Mouse (Mus musculus) lung, embryonic 16.5 days (tissue): ENCODE measurements around the gene Ano1. TPM values are rescaled to one million over a fixed set of nuclear protein-coding genes. Genes with fewer than 3 reads are reported as not detected.

Experiments
- ATAC-seq: fragments of 200-750 bp; cut with Nextera tagmentation; 2 replicates; pipeline ENCODE4 v1.8.0; 2017; ENCODE audit warnings: low read depth, mild to moderate bottlenecking, moderate library complexity
- H3K27ac ChIP-seq: fragments of 300-500 bp; sonication (generic); 2 replicates; pipeline ENCODE4 v1.5.1; 2014; ENCODE audit warnings: mild to moderate bottlenecking, control low read depth, low read length
- H3K27me3 ChIP-seq: fragments of 300-500 bp; sonication (generic); 2 replicates; pipeline ENCODE4 v1.6.1; 2014; ENCODE audit warnings: low read depth, low read length, mixed read lengths; ENCODE audit not compliant: control insufficient read depth, insufficient read depth
- H3K36me3 ChIP-seq: fragments of 300-500 bp; sonication (generic); 2 replicates; pipeline ENCODE4 v1.6.1; 2014; ENCODE audit warnings: low read length; ENCODE audit not compliant: control insufficient read depth, insufficient read depth
- H3K4me1 ChIP-seq: fragments of 300-500 bp; sonication (generic); replicated peaks from 2 replicates; pipeline ENCODE4 v1.6.1; 2014; ENCODE audit warnings: low read length, mixed read lengths; ENCODE audit not compliant: control insufficient read depth, insufficient read depth
- H3K4me2 ChIP-seq: fragments of 300-500 bp; sonication (generic); 2 replicates; pipeline ENCODE4 v1.6.1; 2014; ENCODE audit warnings: low read depth, low read length, control low read depth
- H3K4me3 ChIP-seq: fragments of 300-500 bp; sonication (generic); 2 replicates; pipeline ENCODE4 v1.5.1; 2014; ENCODE audit warnings: mild to moderate bottlenecking, low read length, control low read depth
- H3K9ac ChIP-seq: fragments of 300-500 bp; sonication (generic); 2 replicates; pipeline ENCODE4 v1.6.1; 2014; ENCODE audit warnings: low read length, control low read depth
- H3K9me3 ChIP-seq: fragments of 300-500 bp; sonication (generic); 2 replicates; pipeline ENCODE4 v1.6.1; 2016; ENCODE audit warnings: low read length; ENCODE audit not compliant: control insufficient read depth
- WGBS: fragments of 180-500 bp; shearing (Covaris S2); extraction: QIAGEN DNeasy Blood & Tissue Kit; methylation state at CpG from one replicate; pipeline ENCODE4 v1.1.7; 2014; 5-methylcytosine and 5-hydroxymethylcytosine counted together
- polyA plus RNA-seq: library from polyadenylated mRNA; unstranded; fragments of >200 nt; fragmentation: Nextera tagmentation; extraction: Ambion mirVana; gene quantifications from 2 replicates; pipeline ENCODE4 v1.2.1, GENCODE M21; 2015

Ano1 gene
- polyA plus RNA-seq, 1 experiment from 2014 or later, result 111 TPM

DNA sequence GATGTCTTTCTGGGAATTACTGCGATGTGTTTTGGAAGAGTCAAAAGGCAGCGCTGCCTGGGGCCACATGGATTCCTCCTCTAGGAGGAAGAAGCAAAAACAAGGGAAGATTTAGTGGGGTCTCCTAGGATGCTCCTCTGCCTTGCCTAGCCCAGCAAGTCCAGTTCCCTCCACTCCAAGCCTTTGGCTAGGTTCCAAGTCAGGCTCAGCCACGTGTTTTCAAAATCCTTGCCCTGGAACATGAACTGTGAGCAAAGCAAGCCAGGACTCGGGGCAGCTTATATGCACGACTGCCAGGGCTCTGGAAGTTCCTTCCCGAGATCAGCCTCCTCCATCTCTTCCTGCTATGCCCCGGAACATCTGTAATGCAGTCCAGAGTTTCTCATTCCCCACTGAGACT is 62.6 kb downstream of the Ano1 start:
- H3K9me3 ChIP-seq, result no peaks in the 10 kb centered on the region
- WGBS, result 27% methylated on average over 7 of the region's 7 CpGs
- ATAC-seq, result 0 out of 2 replicates have a peak, but pooled peaks have one; percentile 10

DNA sequence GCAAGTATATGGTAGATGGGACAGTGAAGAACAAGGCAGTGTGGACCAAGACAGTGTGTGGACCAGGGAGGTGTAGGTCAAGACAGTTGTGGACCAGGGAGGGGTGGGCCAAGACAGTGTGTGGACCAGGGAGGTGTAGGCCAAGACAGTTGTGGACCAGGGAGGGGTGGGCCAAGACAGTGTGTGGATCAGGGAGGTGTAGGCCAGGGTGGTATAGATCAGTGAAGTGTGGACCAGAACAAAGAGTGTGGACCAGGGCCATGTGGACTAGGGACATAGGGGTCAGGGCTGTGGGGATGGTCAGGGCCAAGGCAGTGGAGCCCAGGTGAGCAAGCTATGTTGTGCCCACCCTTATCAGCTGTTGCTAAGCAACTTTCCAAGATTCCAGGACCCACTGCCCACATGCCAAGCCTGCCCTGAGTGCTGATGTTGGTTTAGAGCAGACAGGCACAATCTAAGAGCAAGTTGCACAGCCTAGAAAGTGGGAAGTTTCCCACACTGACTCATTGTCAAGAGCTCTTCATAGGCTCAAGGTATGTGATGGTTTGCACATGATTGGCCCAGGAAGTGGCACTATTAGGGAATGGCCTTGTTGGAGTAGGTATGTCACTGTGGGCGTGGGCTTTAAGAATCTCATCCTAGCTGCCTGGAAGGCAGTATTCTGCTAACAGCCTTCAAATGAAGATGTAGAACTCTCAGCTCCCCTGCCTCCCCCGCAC is 64.0 kb downstream of the Ano1 start:
- WGBS, result 75% methylated on average over 2 of the region's 2 CpGs
- Histone ChIP-seq H3K4me3 (no peak overlapping the region), H3K27ac (no peak overlapping the region), H3K9me3 (no peaks in the 10 kb centered on the region), H3K9ac (no peak overlapping the region), H3K4me1 (peaks cover 18% of the 10 kb centered on the region), H3K36me3 (no peaks in the 10 kb centered on the region), H3K4me2 (no peak overlapping the region), H3K27me3 (no peaks in the 10 kb centered on the region)
- ATAC-seq, result peak; percentile 71

More for the DNA sequence above, 62.6 kb downstream of the Ano1 start:
- peak overlapping the region; percentile 65 for H3K27ac ChIP-seq
- H3K4me1 ChIP-seq, result peaks cover 18% of the 10 kb centered on the region
- H3K27me3 ChIP-seq, result no peaks in the 10 kb centered on the region
- no peak overlapping the region for H3K4me2 ChIP-seq
- H3K36me3 ChIP-seq, result no peaks in the 10 kb centered on the region
- H3K9ac ChIP-seq, result no peak overlapping the region
- H3K4me3 ChIP-seq, result no peak overlapping the region

DNA sequence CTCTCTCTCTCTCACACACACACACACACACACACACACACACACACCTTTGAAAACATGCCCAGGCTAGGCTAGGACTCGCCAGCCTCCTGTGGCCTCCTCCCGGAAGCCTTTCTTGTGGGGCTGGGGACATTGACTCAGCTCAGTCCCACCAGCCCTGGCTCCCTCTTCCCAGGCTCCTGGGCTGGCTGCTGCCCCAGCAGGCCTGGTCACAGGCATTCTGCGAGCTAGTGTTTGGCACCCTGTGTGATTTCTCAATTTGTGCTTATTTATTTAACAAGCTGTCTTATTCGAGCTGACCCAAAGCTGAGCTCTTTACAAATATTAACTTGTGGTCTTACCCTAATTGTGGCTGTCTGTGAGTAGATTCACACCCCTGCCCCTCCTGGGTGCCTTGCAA is 66.8 kb downstream of the Ano1 start:
- WGBS, result 38% methylated on average over 4 of the region's 4 CpGs
- no peaks in the 10 kb centered on the region for H3K27me3 ChIP-seq
- no peaks in the 10 kb centered on the region for H3K36me3 ChIP-seq
- H3K9ac ChIP-seq, result no peak overlapping the region
- peaks cover 15% of the 10 kb centered on the region for H3K4me1 ChIP-seq
- no peak overlapping the region for H3K27ac ChIP-seq
- no peak overlapping the region for H3K4me2 ChIP-seq
- no peak for ATAC-seq
- H3K9me3 ChIP-seq, result no peaks in the 10 kb centered on the region
- no peak overlapping the region for H3K4me3 ChIP-seq

DNA sequence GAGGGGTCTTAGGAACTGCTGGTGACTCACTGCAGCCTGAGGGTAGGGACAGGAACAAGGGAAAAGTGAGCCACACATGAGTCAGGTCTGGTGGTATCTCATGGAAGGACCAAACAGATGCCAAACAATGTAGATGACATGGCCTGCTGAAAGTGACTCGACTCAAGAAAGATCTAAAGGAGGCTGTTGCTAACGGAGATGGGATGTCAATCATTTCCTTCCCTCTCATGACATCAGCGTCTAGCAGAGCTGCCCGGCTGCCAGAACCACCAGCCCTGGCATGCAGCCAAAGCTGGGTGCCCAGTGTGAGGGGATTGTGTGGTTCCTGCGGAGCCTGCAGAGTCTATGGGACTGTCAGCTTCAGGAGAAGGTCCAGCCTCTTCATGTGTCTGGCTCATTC is 67.3 kb downstream of the Ano1 start:
- WGBS, result 16% methylated on average over 5 of the region's 5 CpGs
- peak; percentile 49 for ATAC-seq
- peaks cover 15% of the 10 kb centered on the region for H3K4me1 ChIP-seq

DNA sequence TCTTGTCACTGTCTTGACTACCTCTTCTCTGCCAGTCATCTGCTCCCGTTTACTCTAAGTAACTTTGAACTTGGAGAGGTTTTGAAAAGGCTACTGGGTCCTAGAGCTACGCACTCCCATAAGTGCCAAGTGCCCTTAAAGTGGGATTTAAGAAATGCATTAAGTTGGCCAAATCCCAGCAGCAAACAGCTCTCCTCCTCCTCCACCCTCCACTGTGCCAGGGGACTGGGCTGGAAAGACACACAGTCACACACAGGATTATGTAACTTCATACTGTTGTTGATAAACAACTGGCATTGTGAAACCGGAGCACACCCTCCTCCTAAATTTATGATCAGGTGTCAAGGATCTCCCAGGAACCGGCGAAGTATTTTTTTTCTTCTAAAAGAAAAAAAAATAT is 71.7 kb downstream of the Ano1 start:
- Histone ChIP-seq H3K27me3 (peaks cover 2% of the 10 kb centered on the region; the same call in 1 of the 2 replicates), H3K9ac (no peak overlapping the region), H3K27ac (peak overlapping the region; percentile 79), H3K36me3 (no peaks in the 10 kb centered on the region), H3K4me1 (peaks cover 13% of the 10 kb centered on the region), H3K4me3 (no peak overlapping the region), H3K4me2 (no peak overlapping the region), H3K9me3 (no peaks in the 10 kb centered on the region)
- 40% methylated on average over 5 of the region's 5 CpGs for WGBS
- ATAC-seq, result peak; percentile 59

More for the DNA sequence above, 67.3 kb downstream of the Ano1 start:
- Histone ChIP-seq H3K27ac (no peak overlapping the region), H3K9me3 (no peaks in the 10 kb centered on the region), H3K4me2 (no peak overlapping the region), H3K36me3 (no peaks in the 10 kb centered on the region), H3K27me3 (peaks cover 2% of the 10 kb centered on the region; the same call in 1 of the 2 replicates), H3K4me3 (no peak overlapping the region), H3K9ac (no peak overlapping the region)

DNA sequence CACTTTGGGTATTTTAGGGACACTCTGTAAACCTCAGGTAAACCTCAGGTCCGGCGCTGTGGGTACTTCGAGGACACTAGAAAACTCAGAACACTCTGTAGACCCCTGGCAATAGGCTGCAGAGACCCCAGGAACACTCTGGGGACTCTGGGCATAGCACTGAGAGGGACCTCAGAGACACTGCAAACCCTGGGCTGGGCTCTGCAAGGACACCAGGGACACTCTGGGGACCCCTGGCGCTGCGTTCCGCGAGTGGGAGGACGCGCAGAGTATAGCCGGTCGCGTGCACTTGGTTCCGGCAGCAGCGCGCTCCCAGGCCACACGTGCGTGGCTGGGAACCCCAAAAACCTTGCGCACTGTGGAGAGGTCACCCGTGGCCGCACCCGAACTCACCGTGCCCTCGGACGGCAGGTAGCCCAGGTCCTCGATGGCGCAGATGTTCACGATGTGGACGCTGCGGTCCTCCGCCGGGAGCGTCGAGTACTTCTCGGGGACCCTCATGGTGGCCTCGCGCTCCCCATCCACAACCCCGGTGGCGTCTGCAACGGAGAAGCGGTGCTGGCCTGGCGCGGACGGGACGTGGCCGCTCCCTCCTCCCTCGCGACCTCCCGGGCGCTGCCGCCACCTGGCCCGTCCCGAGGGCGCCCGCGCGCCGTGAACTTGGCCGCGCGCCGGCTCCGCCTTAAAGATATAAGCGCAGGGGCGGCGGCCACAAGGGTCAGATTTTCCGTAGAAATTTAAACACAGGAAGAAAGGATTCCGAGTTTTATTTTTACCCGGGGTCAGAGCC is 73.3 kb downstream of the Ano1 start:
- peaks cover 2% of the 10 kb centered on the region; the same call in 1 of the 2 replicates for H3K27me3 ChIP-seq
- peak; percentile 59 for ATAC-seq

DNA sequence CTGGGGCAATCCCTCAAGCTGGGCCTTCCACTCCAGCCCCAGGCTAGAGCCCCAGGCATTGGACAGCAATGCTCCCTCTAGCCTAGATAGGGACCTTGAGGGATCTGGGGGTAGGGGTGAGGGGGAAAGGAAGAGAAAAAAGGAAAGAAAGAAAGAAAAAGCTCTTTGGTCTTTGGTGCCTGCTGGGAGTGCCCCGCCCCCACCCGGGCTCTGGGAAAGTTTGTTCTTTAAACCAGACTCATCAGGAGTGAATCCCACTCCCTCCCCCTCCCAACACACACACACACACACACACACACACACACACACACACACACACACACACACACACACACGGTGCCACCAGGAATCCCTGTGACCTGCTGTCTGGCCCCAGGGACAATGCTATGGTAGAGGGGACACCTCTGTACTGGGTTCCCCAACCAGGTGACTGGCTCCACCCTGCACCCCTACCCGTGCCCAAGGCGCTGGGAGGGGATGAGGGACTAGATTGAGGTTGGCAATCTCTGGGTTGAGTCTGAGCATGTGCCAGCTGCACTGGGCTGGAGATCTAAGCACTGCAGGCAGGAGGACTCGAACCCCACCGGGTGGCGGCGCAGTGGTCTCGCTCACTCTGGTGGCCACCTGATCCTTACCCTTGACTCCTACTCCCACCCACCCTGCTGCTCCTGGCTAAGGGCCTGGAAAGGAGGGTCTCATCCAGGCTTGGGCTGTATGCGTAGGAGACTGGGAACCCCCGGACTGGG is 74.3 kb downstream of the Ano1 start:
- Histone ChIP-seq H3K4me2 (peak overlapping the region; percentile 76), H3K27me3 (peaks cover 2% of the 10 kb centered on the region; the same call in 1 of the 2 replicates), H3K4me3 (peak overlapping the region; percentile 59), H3K4me1 (peaks cover 12% of the 10 kb centered on the region), H3K27ac (no peak overlapping the region), H3K9ac (peak overlapping the region; percentile 77), H3K9me3 (no peaks in the 10 kb centered on the region), H3K36me3 (no peaks in the 10 kb centered on the region)
- WGBS, result 40% methylated on average over 12 of the region's 12 CpGs
- 0 out of 2 replicates have a peak, but pooled peaks have one; percentile 24 for ATAC-seq

More for the DNA sequence above, 73.3 kb downstream of the Ano1 start:
- H3K36me3 ChIP-seq, result no peaks in the 10 kb centered on the region
- no peaks in the 10 kb centered on the region for H3K9me3 ChIP-seq
- peak overlapping the region; percentile 71 for H3K27ac ChIP-seq
- peak overlapping the region; percentile 76 for H3K4me2 ChIP-seq
- WGBS, result 5% methylated on average over 67 of the region's 68 CpGs
- peaks cover 12% of the 10 kb centered on the region for H3K4me1 ChIP-seq
- peak overlapping the region; percentile 59 for H3K4me3 ChIP-seq
- H3K9ac ChIP-seq, result peak overlapping the region; percentile 77

DNA sequence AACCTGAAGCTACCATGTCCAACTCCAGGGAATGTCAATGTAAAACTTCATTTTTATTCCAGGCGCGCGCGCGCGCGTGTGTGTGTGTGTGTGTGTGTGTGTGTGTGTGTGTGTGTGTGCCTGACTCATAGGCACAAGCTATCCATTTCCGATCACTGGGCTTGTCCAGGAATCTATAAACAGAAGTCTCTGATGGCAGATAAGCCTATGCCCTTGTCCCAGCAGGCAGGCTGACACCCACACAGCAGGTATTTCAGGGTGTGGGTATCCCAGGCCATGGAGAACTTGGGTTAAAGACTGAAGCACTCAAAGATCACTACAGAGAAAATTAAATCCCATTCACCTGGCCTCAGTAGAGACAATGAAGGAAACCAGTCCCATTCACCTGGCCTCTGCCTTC is 76.1 kb downstream of the Ano1 start:
- H3K4me2 ChIP-seq, result no peak overlapping the region
- H3K4me1 ChIP-seq, result peaks cover 12% of the 10 kb centered on the region
- no peak overlapping the region for H3K9ac ChIP-seq
- H3K36me3 ChIP-seq, result no peaks in the 10 kb centered on the region
- H3K4me3 ChIP-seq, result no peak overlapping the region
- no peak for ATAC-seq
- 97% methylated on average over 8 of the region's 8 CpGs for WGBS
- H3K9me3 ChIP-seq, result no peaks in the 10 kb centered on the region
- no peak overlapping the region for H3K27ac ChIP-seq
- H3K27me3 ChIP-seq, result peaks cover 2% of the 10 kb centered on the region; the same call in 1 of the 2 replicates
